Mouse (Mus musculus) kidney, adult 9 months (tissue): ENCODE results near the gene Ptprt.

Experiments used
- DNase-seq: peaks from one replicate; pipeline ENCODE4 v3.0.0; 2022

The Ptprt gene

GRCm38 (mm10) chr2:161657046-161657445 is 1003.9 kb downstream of the Ptprt start:
- DNase-seq: no peak

- no peak for DNase-seq
Observed at GRCm38 (mm10) chr2:161656632-161657031, 1004.3 kb downstream of the Ptprt start.

GRCm38 (mm10) chr2:161640805-161641204 is 1020.1 kb downstream of the Ptprt start:
- DNase-seq: no peak

- no peak for DNase-seq
Observed at GRCm38 (mm10) chr2:161634084-161634483, 1026.9 kb downstream of the Ptprt start.

GRCm38 (mm10) chr2:161625896-161626295 is 1035.1 kb downstream of the Ptprt start:
- no peak for DNase-seq

- no peak for DNase-seq
Observed at GRCm38 (mm10) chr2:161608401-161608800, 1052.5 kb downstream of the Ptprt start.

- peak; percentile 2 for DNase-seq
Observed at GRCm38 (mm10) chr2:161607372-161607771, 1053.6 kb downstream of the Ptprt start.

GRCm38 (mm10) chr2:161600206-161600808 is 1060.6 kb downstream of the Ptprt start:
- DNase-seq: no peak

- no peak for DNase-seq
Observed at GRCm38 (mm10) chr2:161593391-161594152, 1067.4 kb downstream of the Ptprt start.

- no peak for DNase-seq
Observed at GRCm38 (mm10) chr2:161574401-161574800, 1086.5 kb downstream of the Ptprt start.

- no peak for DNase-seq
Observed at GRCm38 (mm10) chr2:161572201-161572600, 1088.7 kb downstream of the Ptprt start.

GRCm38 (mm10) chr2:161570236-161570995 is 1090.5 kb downstream of the Ptprt start:
- peak; percentile 1 for DNase-seq

GRCm38 (mm10) chr2:161561502-161561901 is 1099.4 kb downstream of the Ptprt start:
- DNase-seq: no peak

GRCm38 (mm10) chr2:161557874-161558273 is 1103.1 kb downstream of the Ptprt start:
- DNase-seq: no peak

GRCm38 (mm10) chr2:161553651-161554050 is 1107.3 kb downstream of the Ptprt start:
- DNase-seq: no peak

- DNase-seq: no peak
Observed at GRCm38 (mm10) chr2:161552011-161552410, 1108.9 kb downstream of the Ptprt start.

- DNase-seq: no peak
Observed at GRCm38 (mm10) chr2:161549577-161549976, 1111.4 kb downstream of the Ptprt start.

GRCm38 (mm10) chr2:161547318-161547717 is 1113.6 kb downstream of the Ptprt start:
- no peak for DNase-seq

GRCm38 (mm10) chr2:161545406-161545805 is 1115.5 kb downstream of the Ptprt start:
- DNase-seq: no peak

GRCm38 (mm10) chr2:161534151-161534550 is 1126.8 kb downstream of the Ptprt start:
- DNase-seq: no peak

- no peak for DNase-seq
Observed at GRCm38 (mm10) chr2:161527192-161527591, 1133.8 kb downstream of the Ptprt start.

- DNase-seq: no peak
Observed at GRCm38 (mm10) chr2:161519671-161520070, 1141.3 kb downstream of the Ptprt start.

GRCm38 (mm10) chr2:161516921-161517320 is 1144.0 kb downstream of the Ptprt start:
- DNase-seq: peak; percentile 35

- no peak for DNase-seq
Observed at GRCm38 (mm10) chr2:161513256-161513655, 1147.7 kb downstream of the Ptprt start.
